Mouse (Mus musculus): Measurements from ENCODE around the gene Fgf4. TPM values are rescaled to one million over a fixed set of nuclear protein-coding genes. Genes with fewer than 3 reads are reported as not detected.

Fgf4 gene
- polyA plus RNA-seq, 1 experiment from 2014 or later, result not detected

GRCm38 (mm10) chr7:144828369-144828768 lies 18.8 kb upstream of the Fgf4 start:
- no peak overlapping the region for H3K4me2 ChIP-seq (ENCODE audit: low read length)
- WGBS, result 41% methylated on average over 11 of the region's 11 CpGs

GRCm38 (mm10) chr7:144837891-144838488 lies 9.2 kb upstream of the Fgf4 start, which contains the start of gene Fgf3:
TSS of gene Fgf3 (plus strand) at chr7:144838083.
- H3K9me3 ChIP-seq (replicated peaks; ENCODE audit: low read length), result no peaks in the 10 kb centered on the region
- H3K9ac ChIP-seq (ENCODE audit: low read depth, low read length), result no peak within 1 kb of the TSS
- DNase-seq (ENCODE audit: low spot score) (no peak), ATAC-seq (replicated peaks; ENCODE audit: low FRiP score, low read depth) (no peak)
- WGBS, result 4% methylated on average over 41 of the region's 43 CpGs
- no peak within 1 kb of the TSS for H3K27ac ChIP-seq
- H3K27me3 ChIP-seq (ENCODE audit: insufficient read depth, low read length), result peaks cover 47% of the 10 kb centered on the region
- no peaks in the 10 kb centered on the region for H3K36me3 ChIP-seq (ENCODE audit: insufficient read depth, low read length)
- peaks cover 11% of the 10 kb centered on the region for H3K4me1 ChIP-seq (replicated peaks; ENCODE audit: insufficient read depth, low read length)
- TF ChIP-seq CTCF (IDR thresholded peaks at IDR 0.05; ENCODE audit: low read depth), result no peak
- H3K4me3 ChIP-seq (replicated peaks; ENCODE audit: low read depth, low read length), result peak within 1 kb of the TSS; percentile 33
- H3K4me2 ChIP-seq (ENCODE audit: low read length), result peak within 1 kb of the TSS; percentile 73

More at GRCm38 (mm10) chr7:144828369-144828768, 18.8 kb upstream of the Fgf4 start:
- Histone ChIP-seq H3K9ac (ENCODE audit: low read depth, low read length) (no peak overlapping the region), H3K9me3 (replicated peaks; ENCODE audit: low read length) (no peaks in the 10 kb centered on the region), H3K27me3 (ENCODE audit: insufficient read depth, low read length) (no peaks in the 10 kb centered on the region), H3K27ac (no peak overlapping the region), H3K4me1 (replicated peaks; ENCODE audit: insufficient read depth, low read length) (no peaks in the 10 kb centered on the region), H3K36me3 (ENCODE audit: insufficient read depth, low read length) (no peaks in the 10 kb centered on the region), H3K4me3 (replicated peaks; ENCODE audit: low read depth, low read length) (no peak overlapping the region)
- ATAC-seq (replicated peaks; ENCODE audit: low FRiP score, low read depth) (peak; percentile 57; the same call in 1 of the 2 replicates), DNase-seq (ENCODE audit: low spot score) (peak; percentile 55)
- TF ChIP-seq CTCF (IDR thresholded peaks at IDR 0.05; ENCODE audit: low read depth), result no peak

- ATAC-seq (replicated peaks; ENCODE audit: low FRiP score, low read depth), result peak; percentile 51
- H3K9me3 ChIP-seq (replicated peaks; ENCODE audit: low read length), result no peaks in the 10 kb centered on the region
- H3K4me2 ChIP-seq (ENCODE audit: low read length), result peak overlapping the region; percentile 73
- under 1% methylated on average over 89 of the region's 94 CpGs for WGBS
- H3K27ac ChIP-seq, result no peak overlapping the region
- no peak for TF ChIP-seq CTCF (IDR thresholded peaks at IDR 0.05; ENCODE audit: low read depth)
- peak; percentile 35 for DNase-seq (ENCODE audit: low spot score)
- no peak overlapping the region for H3K9ac ChIP-seq (ENCODE audit: low read depth, low read length)
- H3K27me3 ChIP-seq (ENCODE audit: insufficient read depth, low read length), result peaks cover 47% of the 10 kb centered on the region
- H3K4me3 ChIP-seq (replicated peaks; ENCODE audit: low read depth, low read length), result peak overlapping the region; percentile 33
- peaks cover 11% of the 10 kb centered on the region for H3K4me1 ChIP-seq (replicated peaks; ENCODE audit: insufficient read depth, low read length)
- H3K36me3 ChIP-seq (ENCODE audit: insufficient read depth, low read length), result no peaks in the 10 kb centered on the region
Measured at GRCm38 (mm10) chr7:144838522-144839503, 8.4 kb upstream of the Fgf4 start.

- peak; percentile 40 for DNase-seq (ENCODE audit: low spot score)
- no peak overlapping the region for H3K27ac ChIP-seq
- H3K9me3 ChIP-seq (replicated peaks; ENCODE audit: low read length), result no peaks in the 10 kb centered on the region
- H3K9ac ChIP-seq (ENCODE audit: low read depth, low read length), result no peak overlapping the region
- no peaks in the 10 kb centered on the region for H3K4me1 ChIP-seq (replicated peaks; ENCODE audit: insufficient read depth, low read length)
- H3K36me3 ChIP-seq (ENCODE audit: insufficient read depth, low read length), result no peaks in the 10 kb centered on the region
- H3K27me3 ChIP-seq (ENCODE audit: insufficient read depth, low read length), result peaks cover 4% of the 10 kb centered on the region
- no peak overlapping the region for H3K4me3 ChIP-seq (replicated peaks; ENCODE audit: low read depth, low read length)
- TF ChIP-seq CTCF (IDR thresholded peaks at IDR 0.05; ENCODE audit: low read depth), result peak; percentile 84
- WGBS, result 31% methylated on average over 4 of the region's 4 CpGs
- H3K4me2 ChIP-seq (ENCODE audit: low read length), result no peak overlapping the region
- ATAC-seq (replicated peaks; ENCODE audit: low FRiP score, low read depth), result no peak
Measured at GRCm38 (mm10) chr7:144846158-144846557, 1.0 kb upstream of the Fgf4 start.

GRCm38 (mm10) chr7:144851321-144851720 lies 4.2 kb downstream of the Fgf4 start:
- H3K9ac ChIP-seq (ENCODE audit: low read depth, low read length), result no peak overlapping the region
- no peak for ATAC-seq (replicated peaks; ENCODE audit: low FRiP score, low read depth)
- H3K4me3 ChIP-seq (replicated peaks; ENCODE audit: low read depth, low read length), result no peak overlapping the region
- DNase-seq (ENCODE audit: low spot score), result no peak
- no peak overlapping the region for H3K27ac ChIP-seq
- 49% methylated on average over 3 of the region's 3 CpGs for WGBS
- TF ChIP-seq CTCF (IDR thresholded peaks at IDR 0.05; ENCODE audit: low read depth), result no peak
- no peaks in the 10 kb centered on the region for H3K9me3 ChIP-seq (replicated peaks; ENCODE audit: low read length)
- no peak overlapping the region for H3K4me2 ChIP-seq (ENCODE audit: low read length)
- no peaks in the 10 kb centered on the region for H3K27me3 ChIP-seq (ENCODE audit: insufficient read depth, low read length)
- H3K36me3 ChIP-seq (ENCODE audit: insufficient read depth, low read length), result no peaks in the 10 kb centered on the region
- no peaks in the 10 kb centered on the region for H3K4me1 ChIP-seq (replicated peaks; ENCODE audit: insufficient read depth, low read length)

- Histone ChIP-seq H3K4me3 (replicated peaks; ENCODE audit: low read depth, low read length) (no peak overlapping the region), H3K9ac (ENCODE audit: low read depth, low read length) (no peak overlapping the region), H3K27me3 (ENCODE audit: insufficient read depth, low read length) (no peaks in the 10 kb centered on the region; the same call in 1 of the 2 replicates), H3K36me3 (ENCODE audit: insufficient read depth, low read length) (no peaks in the 10 kb centered on the region), H3K27ac (no peak overlapping the region), H3K4me2 (ENCODE audit: low read length) (no peak overlapping the region), H3K4me1 (replicated peaks; ENCODE audit: insufficient read depth, low read length) (no peaks in the 10 kb centered on the region), H3K9me3 (replicated peaks; ENCODE audit: low read length) (no peaks in the 10 kb centered on the region)
- no peak for TF ChIP-seq CTCF (IDR thresholded peaks at IDR 0.05; ENCODE audit: low read depth)
- ATAC-seq (replicated peaks; ENCODE audit: low FRiP score, low read depth), result no peak
- 36% methylated on average over 3 of the region's 3 CpGs for WGBS
- DNase-seq (ENCODE audit: low spot score), result no peak
Measured at GRCm38 (mm10) chr7:144854966-144855365, 7.8 kb downstream of the Fgf4 start.

Measured in kidney, postnatal 0 days (tissue).